Mouse (Mus musculus) retina, adult 2 months (tissue): Measurements from ENCODE around the gene Olfr71.
A peak's percentile ranks its signal among the peaks of the same experiment; 100 is the strongest.

Source experiments
- DNase-seq: peaks from one replicate; pipeline ENCODE4 v3.0.0-alpha.2; 2012; ENCODE audit warnings: low read depth, low spot score

Gene Olfr71

DNA sequence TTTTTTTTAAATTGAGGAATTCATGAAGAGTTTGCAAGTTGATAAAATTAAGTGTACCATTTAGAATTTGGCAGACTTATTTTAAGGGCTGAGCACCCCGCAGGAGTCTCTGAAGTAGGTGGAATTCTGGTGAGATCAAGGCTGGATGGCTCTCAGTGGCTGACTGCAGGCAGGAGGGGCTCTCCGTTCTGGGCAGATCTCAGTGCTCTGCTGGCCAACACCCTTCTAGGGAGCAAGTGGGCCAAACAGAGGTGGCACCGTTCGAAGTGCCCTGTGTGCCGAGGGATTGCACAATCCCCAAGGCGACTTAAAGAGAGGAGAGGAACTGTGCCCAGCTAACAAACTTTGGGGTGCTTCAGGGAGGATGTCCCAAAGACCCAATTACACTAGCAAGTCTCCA lies at the start of gene Olfr71:
Gene Olfr71, minus strand, starts transcription at position 387 of the 400 bp plus-strand sequence.
- DNase-seq = no peak

- no peak for DNase-seq
Observed at GRCm38 (mm10) chr4:43757213-43757612, 47.2 kb upstream of the Olfr71 start.

DNA sequence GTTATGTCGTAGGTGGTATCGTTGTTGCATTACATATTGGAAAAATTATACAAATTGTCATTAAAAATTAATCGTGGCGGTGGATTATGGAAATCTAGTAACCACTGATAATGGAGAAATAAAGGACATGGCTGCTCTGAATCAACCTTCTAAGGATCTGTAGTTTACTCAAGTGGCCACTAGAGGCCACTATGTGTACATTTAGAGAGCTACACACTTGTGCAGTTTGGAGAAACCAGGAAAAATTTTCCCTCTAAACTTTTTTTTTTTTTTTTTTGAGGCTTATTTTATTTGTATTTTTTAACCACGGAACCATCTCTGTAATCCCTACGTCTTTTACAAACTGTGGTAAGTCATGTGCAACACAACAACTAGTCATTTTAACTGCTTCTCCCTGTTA lies 35.1 kb upstream of the Olfr71 start:
- no peak for DNase-seq

GRCm38 (mm10) chr4:43743099-43743498 lies 33.0 kb upstream of the Olfr71 start:
- no peak for DNase-seq

DNA sequence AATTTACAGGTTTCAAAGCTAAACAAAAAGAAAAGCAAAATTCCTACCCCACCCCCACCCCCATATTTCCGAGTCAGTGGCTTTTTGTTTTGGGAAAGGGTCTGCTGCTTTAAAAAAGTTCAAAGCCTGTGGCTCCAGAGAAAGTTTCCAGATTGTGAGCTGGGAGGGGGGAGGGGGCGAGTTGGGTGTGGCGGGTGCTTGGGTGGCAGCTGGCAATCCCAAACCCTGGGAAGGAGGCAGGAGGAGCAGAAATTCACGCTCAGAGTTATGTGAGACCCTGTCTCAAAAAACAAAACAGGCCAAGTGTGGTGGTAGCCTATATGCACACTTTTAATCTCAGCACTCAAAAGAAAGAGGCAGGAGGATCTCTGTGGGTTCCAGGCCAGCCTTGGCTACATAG lies 32.6 kb upstream of the Olfr71 start:
- no peak for DNase-seq

DNA sequence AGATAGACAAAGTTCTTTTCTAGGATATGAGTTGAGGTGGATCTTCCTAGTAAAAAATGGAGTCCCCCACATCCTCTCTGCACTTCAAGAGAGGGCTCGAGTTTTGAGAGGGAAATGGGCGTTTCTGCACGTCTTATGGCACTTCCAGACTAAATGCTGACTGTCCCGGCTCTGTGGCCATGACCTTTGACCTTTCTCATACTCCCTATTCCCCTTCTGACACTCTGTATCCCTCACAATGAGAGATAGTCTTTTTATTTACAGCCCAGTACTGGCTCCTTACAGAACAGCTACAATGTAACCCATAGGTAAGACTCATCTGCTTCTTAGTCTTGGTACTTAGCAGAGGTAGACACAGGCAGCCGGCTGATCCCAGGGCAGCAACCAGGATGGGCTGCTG lies 31.5 kb upstream of the Olfr71 start:
- no peak for DNase-seq

DNA sequence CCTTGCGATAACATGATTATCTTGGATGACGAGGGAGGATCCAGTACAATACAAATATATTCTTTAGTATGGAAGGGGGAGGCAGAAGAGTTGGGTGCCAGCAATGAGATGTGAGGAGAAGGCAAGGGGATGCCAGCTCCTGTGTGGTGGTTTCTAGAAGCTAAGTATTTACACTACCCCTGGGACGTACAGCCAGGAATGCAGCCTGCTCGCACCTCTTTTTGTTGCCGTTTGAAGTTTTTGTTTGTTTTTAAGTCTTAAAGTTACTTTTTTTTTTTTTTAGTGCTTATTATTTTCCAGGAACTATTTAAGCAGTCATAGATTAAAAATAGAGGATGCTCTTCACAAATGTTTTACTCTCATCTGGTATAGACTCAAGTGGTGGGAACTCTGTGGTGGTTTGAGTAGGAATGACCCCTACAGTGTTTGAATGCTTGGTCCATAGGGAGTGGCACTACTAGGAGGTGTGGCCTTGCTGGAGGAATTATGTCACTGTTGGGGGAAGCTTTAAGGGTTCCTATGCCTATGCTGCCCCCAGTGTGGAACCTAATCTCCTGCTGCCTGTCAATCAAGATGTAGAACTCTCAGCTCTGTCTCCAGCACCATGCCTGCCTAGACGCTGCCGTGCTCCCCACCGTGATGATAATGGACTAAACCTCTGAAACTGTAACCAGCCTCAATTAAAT lies 29.1 kb upstream of the Olfr71 start:
- no peak for DNase-seq

- no peak for DNase-seq
Observed at GRCm38 (mm10) chr4:43737144-43737543, 27.1 kb upstream of the Olfr71 start.

GRCm38 (mm10) chr4:43733186-43733585 lies 23.1 kb upstream of the Olfr71 start:
- DNase-seq = no peak

DNA sequence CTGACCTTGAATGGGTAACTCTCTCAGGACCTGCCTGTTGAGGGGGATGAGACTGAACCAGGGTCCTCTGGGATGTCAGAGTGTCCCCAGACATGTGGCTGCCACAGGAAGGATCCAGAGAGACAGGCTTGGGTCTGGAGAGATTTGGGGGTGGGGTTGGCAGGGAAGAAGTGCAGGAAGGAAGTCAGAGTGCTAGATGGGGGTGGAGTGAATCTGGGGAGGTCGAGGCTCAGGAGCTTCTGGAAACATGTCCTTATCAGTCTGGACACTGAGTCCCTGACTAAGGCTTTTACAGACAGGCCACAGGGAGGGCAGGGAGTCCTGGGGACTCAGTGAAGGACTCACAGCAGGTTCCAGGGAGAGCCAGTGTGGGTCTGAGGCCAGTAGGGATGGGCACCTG lies 22.1 kb upstream of the Olfr71 start:
- DNase-seq = no peak

DNA sequence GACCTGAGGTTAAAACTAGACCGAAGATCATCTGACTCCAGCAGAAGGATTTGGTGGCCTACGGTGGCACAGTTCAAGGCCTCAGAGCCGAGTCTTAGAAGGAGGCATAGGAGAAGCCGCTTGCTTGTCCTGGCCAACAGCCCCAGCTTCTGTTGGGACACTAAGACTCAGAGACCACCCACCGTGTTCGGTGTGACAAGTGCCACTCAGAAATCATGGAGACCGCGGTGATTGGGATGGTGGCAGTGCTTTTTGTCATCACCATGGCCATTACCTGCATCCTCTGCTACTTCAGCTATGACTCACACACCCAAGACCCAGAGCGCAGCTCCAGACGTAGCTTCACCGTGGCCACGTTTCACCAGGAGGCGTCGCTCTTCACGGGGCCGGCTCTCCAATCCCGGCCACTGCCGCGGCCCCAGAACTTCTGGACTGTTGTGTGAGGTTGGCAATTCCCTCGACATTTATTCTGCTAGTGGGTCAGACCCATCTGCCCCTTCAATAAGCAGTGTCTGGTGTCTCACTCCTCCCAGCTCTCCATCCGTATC lies 20.8 kb upstream of the Olfr71 start:
- DNase-seq = no peak

- DNase-seq = no peak
Observed at GRCm38 (mm10) chr4:43729794-43730550, 19.9 kb upstream of the Olfr71 start, which contains the start of gene Spaar. Gene Spaar, plus strand, starts transcription at chr4:43730034.

DNA sequence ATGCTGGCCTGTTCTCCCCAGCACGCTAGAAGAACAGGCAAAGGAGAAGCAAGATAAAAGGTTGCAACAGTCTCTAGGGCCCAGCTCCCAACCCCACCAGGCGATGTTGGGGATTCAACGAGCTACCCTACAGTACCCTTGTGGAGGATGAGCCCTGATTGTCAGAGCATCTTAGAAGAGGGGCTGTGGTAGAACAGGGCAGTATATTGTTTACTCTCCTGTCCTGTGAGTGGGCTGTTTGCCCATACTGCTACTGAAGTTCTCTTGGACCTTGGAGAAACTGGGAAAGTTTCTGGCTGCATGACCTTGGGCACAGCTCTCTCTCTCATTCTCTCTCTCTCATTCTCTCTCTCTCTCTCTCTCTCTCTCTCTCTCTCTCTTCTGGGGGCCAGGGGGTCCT lies 19.1 kb upstream of the Olfr71 start:
- DNase-seq = no peak

DNA sequence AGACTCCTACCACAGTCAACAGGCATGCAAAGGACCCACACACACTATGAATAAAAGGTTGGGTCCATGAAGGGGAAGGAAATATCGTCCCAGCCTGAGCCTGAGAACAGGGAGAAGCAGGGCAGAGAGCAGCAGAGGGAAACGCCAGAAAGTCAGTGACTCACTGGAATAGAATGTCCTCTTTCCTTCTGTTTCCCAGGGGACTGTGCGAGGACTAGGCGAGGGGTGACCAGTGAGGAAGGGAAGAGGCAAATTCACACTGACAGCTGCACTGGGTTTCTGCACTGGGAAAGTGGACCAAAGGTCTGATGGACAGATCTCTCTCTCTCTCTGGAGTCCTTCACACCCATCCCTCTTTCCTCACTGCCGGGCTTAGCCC lies 18.5 kb upstream of the Olfr71 start:
- no peak for DNase-seq

GRCm38 (mm10) chr4:43727718-43728575 lies 17.9 kb upstream of the Olfr71 start:
- no peak for DNase-seq

DNA sequence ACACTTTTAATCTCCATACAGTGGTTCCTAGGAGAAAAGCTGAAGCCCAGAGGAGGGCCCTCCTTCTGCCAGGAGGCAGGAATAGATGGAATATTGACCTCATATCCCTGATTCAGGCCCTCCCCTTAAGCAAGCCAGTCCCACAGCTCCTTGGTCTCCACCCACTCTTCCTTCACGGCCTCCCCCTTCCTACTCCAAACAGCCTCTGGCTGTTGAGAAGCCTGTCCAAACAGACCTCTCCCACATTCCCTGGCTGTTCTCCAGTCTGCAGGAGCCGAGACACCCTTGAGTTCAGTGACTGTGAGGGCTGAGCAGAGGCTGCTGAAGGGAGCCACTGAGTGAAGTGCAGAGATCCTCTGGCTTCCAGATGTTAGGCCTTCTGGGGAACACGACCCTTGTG lies 16.9 kb upstream of the Olfr71 start, which contains the start of gene Hrct1:
Gene Hrct1, plus strand, starts transcription at position 194 of the 400 bp plus-strand sequence.
- no peak for DNase-seq

- DNase-seq = no peak
Observed at GRCm38 (mm10) chr4:43726228-43726993, 16.4 kb upstream of the Olfr71 start.

- DNase-seq = peak; percentile 18
Observed at GRCm38 (mm10) chr4:43724764-43725163, 14.7 kb upstream of the Olfr71 start.

GRCm38 (mm10) chr4:43722191-43722590 lies 12.1 kb upstream of the Olfr71 start:
- no peak for DNase-seq

DNA sequence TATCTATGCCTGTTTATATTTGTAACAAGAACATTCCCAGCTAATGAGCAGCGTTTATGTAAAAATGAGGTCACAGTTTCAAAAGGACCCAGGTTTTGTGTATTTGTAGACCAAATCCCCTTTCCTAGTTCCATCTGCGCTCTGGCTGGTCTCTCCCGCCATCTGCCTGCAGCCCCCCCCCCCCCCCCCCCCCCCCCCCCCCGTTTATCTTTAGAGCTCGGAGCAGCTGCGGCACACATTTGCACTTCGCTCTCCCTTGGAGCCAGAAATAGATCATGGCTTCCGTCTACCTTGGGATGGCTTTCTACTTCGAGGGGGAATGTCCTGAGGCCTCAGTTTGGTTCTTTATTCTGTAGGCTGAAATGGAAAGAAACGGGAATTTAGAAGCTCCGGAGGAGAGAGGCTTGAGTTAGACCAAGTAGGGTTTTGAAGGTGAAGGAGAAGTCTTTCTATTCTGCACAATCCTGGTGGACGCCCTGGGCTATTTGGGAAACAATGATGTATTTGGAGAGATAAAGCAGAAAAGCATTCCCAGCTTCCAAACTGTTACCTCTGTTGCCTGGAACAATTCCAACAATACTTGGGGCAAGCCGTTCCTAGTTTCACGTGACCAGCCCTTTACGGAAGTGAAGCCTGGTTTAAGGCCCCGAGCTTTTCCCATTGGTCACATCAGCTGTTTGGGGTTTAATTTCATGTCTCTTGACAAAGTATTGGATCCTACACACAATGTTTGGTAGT lies 10.6 kb upstream of the Olfr71 start:
- DNase-seq = peak; percentile 40
